Mouse (Mus musculus) embryonic facial prominence, embryonic 15.5 days (tissue): ENCODE data around the gene Bdp1. TPM values are rescaled to one million over a fixed set of nuclear protein-coding genes. Genes with fewer than 3 reads are reported as not detected.

Source experiments
- ATAC-seq: fragments of 200-750 bp; cut with Nextera tagmentation; 2 replicates; pipeline ENCODE4 v1.8.0; 2017; ENCODE audit warnings: low read depth, moderate TSS enrichment; ENCODE audit not compliant: insufficient number of reproducible peaks, low FRiP score, low TSS enrichment
- H3K27ac ChIP-seq: fragments of 300-500 bp; sonication (generic); replicated peaks from 2 replicates; pipeline ENCODE4 v1.5.1; 2015; ENCODE audit warnings: mild to moderate bottlenecking, inconsistent platforms
- H3K27me3 ChIP-seq: fragments of 300-500 bp; sonication (generic); 2 replicates; pipeline ENCODE4 v1.6.1; 2015; ENCODE audit warnings: inconsistent platforms
- H3K36me3 ChIP-seq: fragments of 300-500 bp; sonication (generic); 2 replicates; pipeline ENCODE4 v1.6.1; 2015; ENCODE audit warnings: mild to moderate bottlenecking, inconsistent platforms
- H3K4me1 ChIP-seq: fragments of 300-500 bp; sonication (generic); 2 replicates; pipeline ENCODE4 v1.6.1; 2015; ENCODE audit warnings: inconsistent platforms
- H3K4me2 ChIP-seq: fragments of 300-500 bp; sonication (generic); replicated peaks from 2 replicates; pipeline ENCODE4 v1.6.1; 2015; ENCODE audit warnings: mild to moderate bottlenecking, inconsistent platforms
- H3K4me3 ChIP-seq: fragments of 300-500 bp; sonication (generic); replicated peaks from 2 replicates; pipeline ENCODE4 v1.5.1; 2015; ENCODE audit warnings: mild to moderate bottlenecking, inconsistent platforms
- H3K9ac ChIP-seq: fragments of 300-500 bp; sonication (generic); 2 replicates; pipeline ENCODE4 v1.6.1; 2015; ENCODE audit warnings: inconsistent platforms
- H3K9me3 ChIP-seq: fragments of 300-500 bp; sonication (generic); replicated peaks from 2 replicates; pipeline ENCODE4 v1.6.1; 2016; ENCODE audit warnings: inconsistent platforms
- WGBS: fragments of 180-500 bp; shearing (Covaris S2); methylation state at CpG from one replicate; pipeline ENCODE4 v1.1.7; 2015; 5-methylcytosine and 5-hydroxymethylcytosine counted together
- polyA plus RNA-seq: library from polyadenylated mRNA; unstranded; fragments of >200 nt; fragmentation: Nextera tagmentation; extraction: Ambion mirVana; gene quantifications from 2 replicates; pipeline ENCODE4 v1.2.1, GENCODE M21; 2015

The Bdp1 gene
- polyA plus RNA-seq, 1 experiment from 2014 or later: 29.7 TPM

DNA sequence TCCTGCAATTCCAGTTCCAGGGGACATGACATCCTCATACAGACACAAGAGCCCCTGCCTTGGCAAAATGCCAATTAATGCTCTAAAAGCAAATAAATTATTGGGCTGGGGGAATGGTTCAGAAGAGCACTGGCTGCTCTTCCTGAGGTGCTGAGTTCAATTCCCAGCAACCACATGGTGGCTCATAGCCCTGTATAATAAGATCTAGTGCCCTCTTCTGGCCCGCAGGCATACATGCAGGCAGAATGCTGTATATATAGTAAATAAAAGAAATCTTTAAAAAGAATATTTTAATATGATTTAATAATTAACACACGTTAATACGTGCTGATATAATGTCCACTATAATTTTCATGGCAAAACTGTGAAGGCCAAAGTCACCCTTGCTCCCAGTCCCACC lies 105.8 kb downstream of the Bdp1 start:
- H3K27ac ChIP-seq: no peak overlapping the region
- no peaks in the 10 kb centered on the region for H3K36me3 ChIP-seq
- H3K4me1 ChIP-seq: no peaks in the 10 kb centered on the region
- H3K4me3 ChIP-seq: no peak overlapping the region
- 88% methylated on average over 3 of the region's 3 CpGs for WGBS
- no peaks in the 10 kb centered on the region for H3K9me3 ChIP-seq
- ATAC-seq: no peak
- no peak overlapping the region for H3K9ac ChIP-seq
- H3K4me2 ChIP-seq: no peak overlapping the region
- H3K27me3 ChIP-seq: no peaks in the 10 kb centered on the region

DNA sequence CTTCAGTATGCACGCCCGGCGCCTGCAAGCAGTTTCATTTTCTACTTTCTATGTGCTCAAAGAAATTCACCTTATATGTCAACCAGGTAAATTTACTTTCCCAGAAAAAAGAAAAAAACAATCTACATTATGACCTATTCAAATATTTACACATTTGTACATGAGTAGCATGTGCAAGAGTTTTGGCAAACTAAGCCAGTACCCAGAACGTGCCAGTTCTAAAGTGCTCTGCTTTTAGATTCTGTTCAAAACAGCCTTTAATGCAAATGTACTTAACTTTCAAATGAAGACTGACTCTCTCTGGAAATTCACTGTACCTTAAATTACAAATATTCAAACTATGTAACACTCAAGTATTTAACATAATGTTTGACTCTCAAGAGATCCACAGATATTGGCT lies 114.3 kb downstream of the Bdp1 start:
- Histone ChIP-seq H3K9me3 (no peaks in the 10 kb centered on the region), H3K27me3 (no peaks in the 10 kb centered on the region), H3K27ac (no peak overlapping the region), H3K4me1 (no peaks in the 10 kb centered on the region), H3K4me2 (no peak overlapping the region), H3K4me3 (no peak overlapping the region), H3K36me3 (peaks cover 36% of the 10 kb centered on the region), H3K9ac (no peak overlapping the region)
- 78% methylated on average over 4 of the region's 4 CpGs for WGBS
- ATAC-seq: no peak

DNA sequence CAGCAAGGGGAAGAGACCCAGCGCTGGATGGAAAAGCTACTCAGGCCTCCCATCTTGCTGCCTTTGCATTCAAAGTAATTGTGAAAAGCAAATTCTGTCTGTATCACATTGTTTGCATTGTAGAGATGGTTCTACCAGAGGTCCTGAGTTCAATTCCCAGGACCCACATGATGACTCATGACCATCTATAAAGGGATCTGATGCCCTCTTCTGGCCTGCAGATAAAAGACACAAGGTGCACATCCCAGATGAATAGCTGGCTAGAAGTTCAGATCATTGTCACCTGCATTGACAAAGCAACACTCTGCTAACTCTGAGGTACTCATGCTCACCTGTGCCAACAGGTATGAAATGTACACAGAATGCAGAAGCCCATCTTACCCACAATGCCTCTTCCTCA lies 120.5 kb downstream of the Bdp1 start:
- WGBS: 93% methylated on average over 1 of the region's 1 CpGs
- Histone ChIP-seq H3K27ac (no peak overlapping the region), H3K4me1 (no peaks in the 10 kb centered on the region), H3K4me3 (no peak overlapping the region), H3K27me3 (no peaks in the 10 kb centered on the region), H3K9me3 (no peaks in the 10 kb centered on the region), H3K4me2 (no peak overlapping the region), H3K9ac (no peak overlapping the region), H3K36me3 (peaks cover 28% of the 10 kb centered on the region)
- ATAC-seq: no peak

DNA sequence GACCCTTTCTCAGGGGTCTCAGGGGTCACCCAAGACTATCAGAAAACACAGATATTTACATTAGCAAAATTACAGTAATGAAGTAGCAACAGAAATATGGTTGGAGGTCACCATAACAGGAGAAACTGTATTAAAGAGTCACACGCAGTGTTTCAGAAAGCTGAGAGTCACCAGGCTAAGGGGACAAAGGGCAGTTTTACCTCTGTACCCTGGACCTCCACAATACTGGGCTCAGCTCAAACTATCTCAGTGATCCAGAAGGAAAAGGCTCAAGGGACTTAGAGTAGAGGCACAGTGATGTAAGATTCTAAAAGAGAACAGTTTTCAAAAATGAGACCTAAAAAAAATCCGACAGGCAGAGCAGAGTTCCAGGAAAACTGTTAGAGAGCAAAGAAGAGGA lies 124.5 kb downstream of the Bdp1 start:
- Histone ChIP-seq H3K4me1 (no peaks in the 10 kb centered on the region), H3K36me3 (peaks cover 26% of the 10 kb centered on the region), H3K4me3 (no peak overlapping the region), H3K9me3 (no peaks in the 10 kb centered on the region), H3K4me2 (no peak overlapping the region), H3K9ac (no peak overlapping the region), H3K27ac (no peak overlapping the region), H3K27me3 (no peaks in the 10 kb centered on the region)
- ATAC-seq: no peak
- WGBS: 72% methylated on average over 2 of the region's 2 CpGs

DNA sequence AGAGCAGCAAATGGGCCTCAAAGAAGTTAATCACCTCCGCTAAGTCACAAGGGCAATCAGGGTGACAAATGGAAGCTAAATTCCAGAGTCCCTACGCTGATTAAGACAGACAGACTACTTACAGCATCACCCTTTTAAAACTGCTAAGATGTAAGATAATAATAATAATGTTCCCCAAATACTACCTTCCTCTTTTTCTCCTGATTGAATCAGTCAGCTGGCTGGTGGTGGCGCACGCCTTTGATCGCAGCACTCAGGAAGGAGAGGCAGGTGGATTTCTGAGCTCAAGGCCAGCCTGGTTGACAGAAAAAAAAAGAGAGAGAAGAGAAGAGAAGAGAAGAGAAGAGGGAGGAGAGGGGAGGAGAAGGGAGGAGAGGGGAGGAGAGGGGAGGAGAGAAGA lies 133.8 kb downstream of the Bdp1 start:
- WGBS: 96% methylated on average over 5 of the region's 5 CpGs
- no peaks in the 10 kb centered on the region for H3K27me3 ChIP-seq
- H3K4me1 ChIP-seq: no peaks in the 10 kb centered on the region
- H3K9me3 ChIP-seq: no peaks in the 10 kb centered on the region
- H3K27ac ChIP-seq: no peak overlapping the region
- H3K9ac ChIP-seq: no peak overlapping the region
- ATAC-seq: no peak
- peaks cover 46% of the 10 kb centered on the region for H3K36me3 ChIP-seq
- H3K4me3 ChIP-seq: no peak overlapping the region
- H3K4me2 ChIP-seq: no peak overlapping the region

Other genes starting within 250 kb of the Bdp1 start
- 2.8 and 5.3 TPM in 2 replicates for gene Cartpt, start 203.0 kb downstream of the Bdp1 start, polyA plus RNA-seq
- gene Mccc2, start 88.4 kb downstream of the Bdp1 start, polyA plus RNA-seq: 36.5 and 38.4 TPM in 2 replicates
- gene Serf1, start 3.9 kb upstream of the Bdp1 start, polyA plus RNA-seq: 141 and 153 TPM in 2 replicates
- 42.1 and 54.7 TPM in 2 replicates for gene Smn1, start 20.8 kb upstream of the Bdp1 start, polyA plus RNA-seq
- gene Naip2, start 98.0 kb upstream of the Bdp1 start, polyA plus RNA-seq: 0.28 and 0.35 TPM in 2 replicates
- 0.19 and 0.21 TPM in 2 replicates for gene Naip5, start 142.3 kb upstream of the Bdp1 start, polyA plus RNA-seq
- gene Naip6, start 213.6 kb upstream of the Bdp1 start, polyA plus RNA-seq: 0.05 and 0.12 TPM in 2 replicates